Mouse (Mus musculus): Measurements from ENCODE around the gene Mafg.

DNA sequence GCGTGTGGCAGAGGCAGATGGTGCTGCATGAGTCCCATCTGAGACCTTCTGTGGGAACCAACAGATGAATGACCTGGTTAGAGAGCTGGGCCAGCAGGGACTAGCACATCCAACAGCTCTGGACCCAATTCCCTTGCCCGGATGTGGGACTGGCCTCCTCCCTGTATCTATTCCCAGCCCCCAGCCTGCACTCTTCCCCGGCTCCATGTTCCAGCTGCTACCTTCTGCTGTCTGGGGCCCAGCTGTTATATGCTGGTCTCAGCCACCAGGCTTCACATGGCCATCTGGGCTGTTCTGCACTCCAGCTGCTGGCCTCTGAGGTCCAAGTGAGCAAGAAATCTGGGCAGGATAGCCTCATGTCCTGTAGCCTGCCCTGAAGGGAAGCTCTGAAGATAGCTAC, 32.0 kb upstream of the Mafg start:
- TF ChIP-seq CTCF (IDR thresholded peaks at IDR 0.05; ENCODE audit: extremely low read depth, insufficient read length, insufficient replicate concordance, low read depth, low read length) (no peak), POLR2A (IDR thresholded peaks at IDR 0.05; ENCODE audit: low read depth, low read length) (no peak)

All from small intestine, adult 2 months (tissue).